Mouse (Mus musculus): Measurements from ENCODE around the gene Clec10a. TPM values are rescaled to one million over a fixed set of nuclear protein-coding genes. Genes with fewer than 3 reads are reported as not detected.
"Not testable (repeated sequence)": the region's sequence is repeated elsewhere in the genome, so short reads cannot be mapped to it uniquely, and the experiment has no call there.

Gene Clec10a
- polyA plus RNA-seq (2014; fragmentation: Nextera tagmentation; extraction: Ambion mirVana): 0.44 TPM in 1 of 2 replicates, not detected in the other

- H3K4me3 ChIP-seq (ENCODE audit: low read depth, low read length); H3K9ac ChIP-seq (ENCODE audit: low read length); H3K36me3 ChIP-seq (ENCODE audit: control insufficient read depth, insufficient read depth, low read length); H3K4me1 ChIP-seq (replicated peaks; ENCODE audit: control insufficient read depth, insufficient read depth, low read length); H3K27me3 ChIP-seq (ENCODE audit: control insufficient read depth, insufficient read depth, low read length); H3K4me2 ChIP-seq (ENCODE audit: low read depth, low read length, severe bottlenecking); ATAC-seq (replicated peaks; ENCODE audit: low FRiP score); DNase-seq (ENCODE audit: low spot score); H3K27ac ChIP-seq (ENCODE audit: low read depth, low read length); H3K9me3 ChIP-seq (ENCODE audit: control insufficient read depth, low read length): not testable (repeated sequence)
- WGBS: no CpG with 5 or more reads among the region's 5 CpGs
These were observed at the start of gene Clec10a for GRCm38 (mm10) chr11:70155897-70156296. Gene Clec10a (plus strand): TSS chr11:70156197.

- no peak overlapping the region for H3K4me2 ChIP-seq (ENCODE audit: low read depth, low read length, severe bottlenecking)
- H3K9me3 ChIP-seq (ENCODE audit: control insufficient read depth, low read length): no peaks in the 10 kb centered on the region
- H3K9ac ChIP-seq (ENCODE audit: low read length): no peak overlapping the region
- H3K4me3 ChIP-seq (ENCODE audit: low read depth, low read length): no peak overlapping the region
- no peaks in the 10 kb centered on the region for H3K36me3 ChIP-seq (ENCODE audit: control insufficient read depth, insufficient read depth, low read length)
- 69% methylated on average over 8 of the region's 8 CpGs for WGBS
- no peaks in the 10 kb centered on the region for H3K4me1 ChIP-seq (replicated peaks; ENCODE audit: control insufficient read depth, insufficient read depth, low read length)
- ATAC-seq (replicated peaks; ENCODE audit: low FRiP score) (no peak), DNase-seq (ENCODE audit: low spot score) (no peak)
- no peaks in the 10 kb centered on the region for H3K27me3 ChIP-seq (ENCODE audit: control insufficient read depth, insufficient read depth, low read length)
- H3K27ac ChIP-seq (ENCODE audit: low read depth, low read length): no peak overlapping the region
These were observed 48.9 kb upstream of the Clec10a start for GRCm38 (mm10) chr11:70107085-70107484.

GRCm38 (mm10) chr11:70110146-70110545, 45.9 kb upstream of the Clec10a start:
- Histone ChIP-seq H3K9me3 (ENCODE audit: control insufficient read depth, low read length) (no peaks in the 10 kb centered on the region), H3K27me3 (ENCODE audit: control insufficient read depth, insufficient read depth, low read length) (no peaks in the 10 kb centered on the region), H3K4me1 (replicated peaks; ENCODE audit: control insufficient read depth, insufficient read depth, low read length) (no peaks in the 10 kb centered on the region), H3K9ac (ENCODE audit: low read length) (no peak overlapping the region), H3K36me3 (ENCODE audit: control insufficient read depth, insufficient read depth, low read length) (no peaks in the 10 kb centered on the region), H3K4me2 (ENCODE audit: low read depth, low read length, severe bottlenecking) (no peak overlapping the region), H3K27ac (ENCODE audit: low read depth, low read length) (no peak overlapping the region), H3K4me3 (ENCODE audit: low read depth, low read length) (no peak overlapping the region)
- DNase-seq (ENCODE audit: low spot score) (peak; percentile 59), ATAC-seq (replicated peaks; ENCODE audit: low FRiP score) (no peak)
- WGBS: 66% methylated on average over 3 of the region's 3 CpGs

- ATAC-seq (replicated peaks; ENCODE audit: low FRiP score): no peak
- no peak for DNase-seq (ENCODE audit: low spot score)
- Histone ChIP-seq H3K4me2 (ENCODE audit: low read depth, low read length, severe bottlenecking) (no peak overlapping the region), H3K27ac (ENCODE audit: low read depth, low read length) (no peak overlapping the region), H3K4me1 (replicated peaks; ENCODE audit: control insufficient read depth, insufficient read depth, low read length) (no peaks in the 10 kb centered on the region), H3K27me3 (ENCODE audit: control insufficient read depth, insufficient read depth, low read length) (no peaks in the 10 kb centered on the region), H3K36me3 (ENCODE audit: control insufficient read depth, insufficient read depth, low read length) (no peaks in the 10 kb centered on the region), H3K9ac (ENCODE audit: low read length) (no peak overlapping the region), H3K4me3 (ENCODE audit: low read depth, low read length) (no peak overlapping the region), H3K9me3 (ENCODE audit: control insufficient read depth, low read length) (no peaks in the 10 kb centered on the region)
- 76% methylated on average over 4 of the region's 4 CpGs for whole genome bisulfite sequencing
These were observed 41.4 kb upstream of the Clec10a start for GRCm38 (mm10) chr11:70114562-70114961.

GRCm38 (mm10) chr11:70115901-70116300, 40.1 kb upstream of the Clec10a start:
- Histone ChIP-seq H3K27ac (ENCODE audit: low read depth, low read length) (no peak overlapping the region), H3K4me2 (ENCODE audit: low read depth, low read length, severe bottlenecking) (no peak overlapping the region), H3K4me1 (replicated peaks; ENCODE audit: control insufficient read depth, insufficient read depth, low read length) (no peaks in the 10 kb centered on the region), H3K4me3 (ENCODE audit: low read depth, low read length) (no peak overlapping the region), H3K27me3 (ENCODE audit: control insufficient read depth, insufficient read depth, low read length) (no peaks in the 10 kb centered on the region), H3K9ac (ENCODE audit: low read length) (no peak overlapping the region), H3K36me3 (ENCODE audit: control insufficient read depth, insufficient read depth, low read length) (no peaks in the 10 kb centered on the region), H3K9me3 (ENCODE audit: control insufficient read depth, low read length) (no peaks in the 10 kb centered on the region; the same call in 1 of the 2 replicates)
- whole genome bisulfite sequencing: 93% methylated on average over 3 of the region's 3 CpGs
- DNase-seq (ENCODE audit: low spot score): no peak
- no peak for ATAC-seq (replicated peaks; ENCODE audit: low FRiP score)

- H3K9me3 ChIP-seq (ENCODE audit: control insufficient read depth, low read length): no peaks in the 10 kb centered on the region
- DNase-seq (ENCODE audit: low spot score) (no peak), ATAC-seq (replicated peaks; ENCODE audit: low FRiP score) (no peak)
- no peak within 1 kb of the TSS for H3K9ac ChIP-seq (ENCODE audit: low read length)
- 83% methylated on average over 9 of the region's 9 CpGs for WGBS
- H3K4me1 ChIP-seq (replicated peaks; ENCODE audit: control insufficient read depth, insufficient read depth, low read length): no peaks in the 10 kb centered on the region
- H3K36me3 ChIP-seq (ENCODE audit: control insufficient read depth, insufficient read depth, low read length): no peaks in the 10 kb centered on the region
- no peak within 1 kb of the TSS for H3K27ac ChIP-seq (ENCODE audit: low read depth, low read length)
- no peak within 1 kb of the TSS for H3K4me2 ChIP-seq (ENCODE audit: low read depth, low read length, severe bottlenecking)
- no peaks in the 10 kb centered on the region for H3K27me3 ChIP-seq (ENCODE audit: control insufficient read depth, insufficient read depth, low read length)
- no peak within 1 kb of the TSS for H3K4me3 ChIP-seq (ENCODE audit: low read depth, low read length)
These were observed 26.0 kb upstream of the Clec10a start, which contains the start of gene Mgl2 for GRCm38 (mm10) chr11:70129926-70130379. Gene Mgl2 (plus strand): TSS chr11:70130329.

- 68% methylated on average over 3 of the region's 3 CpGs for WGBS
- not testable (repeated sequence) for H3K27ac ChIP-seq (ENCODE audit: low read depth, low read length); H3K4me2 ChIP-seq (ENCODE audit: low read depth, low read length, severe bottlenecking); H3K4me1 ChIP-seq (replicated peaks; ENCODE audit: control insufficient read depth, insufficient read depth, low read length); H3K9ac ChIP-seq (ENCODE audit: low read length); H3K9me3 ChIP-seq (ENCODE audit: control insufficient read depth, low read length); H3K36me3 ChIP-seq (ENCODE audit: control insufficient read depth, insufficient read depth, low read length); DNase-seq (ENCODE audit: low spot score); H3K27me3 ChIP-seq (ENCODE audit: control insufficient read depth, insufficient read depth, low read length); ATAC-seq (replicated peaks; ENCODE audit: low FRiP score); H3K4me3 ChIP-seq (ENCODE audit: low read depth, low read length)
These were observed 21.0 kb upstream of the Clec10a start for GRCm38 (mm10) chr11:70135001-70135400.

GRCm38 (mm10) chr11:70135925-70136324, 20.1 kb upstream of the Clec10a start:
- DNase-seq (ENCODE audit: low spot score); H3K27ac ChIP-seq (ENCODE audit: low read depth, low read length); H3K4me2 ChIP-seq (ENCODE audit: low read depth, low read length, severe bottlenecking); H3K36me3 ChIP-seq (ENCODE audit: control insufficient read depth, insufficient read depth, low read length); H3K27me3 ChIP-seq (ENCODE audit: control insufficient read depth, insufficient read depth, low read length); H3K4me3 ChIP-seq (ENCODE audit: low read depth, low read length); H3K9me3 ChIP-seq (ENCODE audit: control insufficient read depth, low read length); H3K4me1 ChIP-seq (replicated peaks; ENCODE audit: control insufficient read depth, insufficient read depth, low read length); ATAC-seq (replicated peaks; ENCODE audit: low FRiP score); H3K9ac ChIP-seq (ENCODE audit: low read length): not testable (repeated sequence)
- 88% methylated on average over 8 of the region's 8 CpGs for WGBS

- Histone ChIP-seq H3K9ac (ENCODE audit: low read length) (no peak overlapping the region), H3K4me2 (ENCODE audit: low read depth, low read length, severe bottlenecking) (no peak overlapping the region), H3K4me1 (replicated peaks; ENCODE audit: control insufficient read depth, insufficient read depth, low read length) (no peaks in the 10 kb centered on the region), H3K4me3 (ENCODE audit: low read depth, low read length) (no peak overlapping the region), H3K9me3 (ENCODE audit: control insufficient read depth, low read length) (no peaks in the 10 kb centered on the region), H3K27me3 (ENCODE audit: control insufficient read depth, insufficient read depth, low read length) (no peaks in the 10 kb centered on the region), H3K36me3 (ENCODE audit: control insufficient read depth, insufficient read depth, low read length) (no peaks in the 10 kb centered on the region), H3K27ac (ENCODE audit: low read depth, low read length) (no peak overlapping the region)
- 89% methylated on average over 10 of the region's 10 CpGs for WGBS
- ATAC-seq (replicated peaks; ENCODE audit: low FRiP score): no peak
- no peak for DNase-seq (ENCODE audit: low spot score)
These were observed 16.8 kb upstream of the Clec10a start for GRCm38 (mm10) chr11:70139171-70139570.
